Mouse (Mus musculus) B cell, adult 2 months (primary cell): ENCODE results near the gene Vps13c.

Experiments used
- DNase-seq, 2 experiments: peaks; one replicate each; pipeline ENCODE4 v3.0.0; 2022

Gene Vps13c

GRCm38 (mm10) chr9:68022311-68023043, 182.3 kb downstream of the Vps13c start:
- no peak for DNase-seq

GRCm38 (mm10) chr9:68028631-68029030, 188.4 kb downstream of the Vps13c start:
- DNase-seq = no peak

- no peak for DNase-seq
These were observed 193.6 kb downstream of the Vps13c start for GRCm38 (mm10) chr9:68033771-68034170.
